Mouse (Mus musculus) liver, embryonic 11.5 days (tissue): ENCODE data around the gene Myh6. TPM values are rescaled to one million over a fixed set of nuclear protein-coding genes. Genes with fewer than 3 reads are reported as not detected.

Source experiments
- ATAC-seq: fragments of 200-750 bp; cut with Nextera tagmentation; replicated peaks from 2 replicates; pipeline ENCODE4 v1.8.0; 2017; ENCODE audit warnings: moderate number of reproducible peaks, mild to moderate bottlenecking, moderate TSS enrichment, moderate library complexity; ENCODE audit not compliant: low FRiP score
- DNase-seq: peaks from one replicate; pipeline ENCODE4 v3.0.0-alpha.2; 2017; ENCODE audit warnings: low spot score
- H3K27ac ChIP-seq: fragments of 300-500 bp; sonication (generic); 2 replicates; pipeline ENCODE4 v1.5.1; 2014; ENCODE audit warnings: mild to moderate bottlenecking, low read depth, low read length, control low read depth
- H3K27me3 ChIP-seq: fragments of 300-500 bp; sonication (generic); replicated peaks from 2 replicates; pipeline ENCODE4 v1.6.1; 2014; ENCODE audit warnings: low read length, mixed read lengths; ENCODE audit not compliant: control insufficient read depth, insufficient read depth
- H3K36me3 ChIP-seq: fragments of 300-500 bp; sonication (generic); 2 replicates; pipeline ENCODE4 v1.6.1; 2014; ENCODE audit warnings: mild to moderate bottlenecking, low read length, moderate library complexity, mixed read lengths; ENCODE audit not compliant: control insufficient read depth, insufficient read depth
- H3K4me1 ChIP-seq: fragments of 300-500 bp; sonication (generic); replicated peaks from 2 replicates; pipeline ENCODE4 v1.6.1; 2014; ENCODE audit warnings: low read length, mixed read lengths; ENCODE audit not compliant: control insufficient read depth, insufficient read depth
- H3K4me2 ChIP-seq: fragments of 300-500 bp; sonication (generic); 2 replicates; pipeline ENCODE4 v1.6.1; 2014; ENCODE audit warnings: mild to moderate bottlenecking, control low read depth, moderate library complexity
- H3K4me3 ChIP-seq: fragments of 300-500 bp; sonication (generic); 2 replicates; pipeline ENCODE4 v1.5.1; 2014; ENCODE audit warnings: low read depth, low read length, control low read depth
- H3K9ac ChIP-seq: fragments of 300-500 bp; sonication (generic); 2 replicates; pipeline ENCODE4 v1.6.1; 2014; ENCODE audit warnings: low read depth, low read length, control low read depth
- H3K9me3 ChIP-seq: fragments of 300-500 bp; sonication (generic); 2 replicates; pipeline ENCODE4 v1.6.1; 2016; ENCODE audit warnings: low read length, inconsistent platforms, mixed read lengths; ENCODE audit not compliant: control insufficient read depth
- WGBS: fragments of 180-500 bp; shearing (Covaris S2); extraction: QIAGEN DNeasy Blood & Tissue Kit; methylation state at CpG from one replicate; pipeline ENCODE4 v1.1.7; 2014; 5-methylcytosine and 5-hydroxymethylcytosine counted together
- microRNA counts: library from miRNA; unstranded; fragments of <30 nt; microRNA quantifications from one replicate; lab custom pipeline; 2015
- microRNA-seq: library from miRNA; unstranded; fragments of <30 nt; microRNA quantifications from one replicate; pipeline ENCODE4, GENCODE M21; 2017; ENCODE audit warnings: borderline number of aligned reads
- polyA plus RNA-seq: library from polyadenylated mRNA; unstranded; fragments of >200 nt; fragmentation: Nextera tagmentation; extraction: Ambion mirVana; gene quantifications from 2 replicates; pipeline ENCODE4 v1.2.1, GENCODE M21; 2014

The Myh6 gene
- polyA plus RNA-seq, 1 experiment from 2014 or later: 43.0 TPM

DNA sequence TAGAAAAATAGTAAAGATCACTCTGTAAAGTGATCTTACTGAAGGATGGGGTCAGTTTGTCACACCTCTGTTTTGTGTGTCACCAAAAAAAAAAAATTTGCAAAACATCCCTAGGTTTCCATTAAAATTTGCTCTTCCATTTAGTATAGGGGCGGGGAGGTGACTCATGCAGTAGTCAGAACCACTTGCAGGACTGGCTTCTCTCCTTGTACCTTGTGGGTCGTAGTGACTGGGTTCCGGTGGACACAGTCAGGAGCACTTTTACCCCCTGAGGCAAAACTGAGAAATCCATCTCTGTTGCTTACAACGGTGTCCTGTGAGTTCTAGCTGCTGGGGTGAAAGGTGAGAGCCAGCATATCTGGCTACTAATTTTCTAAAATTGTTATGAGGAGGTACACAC, 63.1 kb downstream of the Myh6 start:
- Histone ChIP-seq H3K9ac (no peak overlapping the region), H3K36me3 (peaks cover 9% of the 10 kb centered on the region; the same call in 1 of the 2 replicates), H3K27me3 (no peaks in the 10 kb centered on the region), H3K4me1 (no peaks in the 10 kb centered on the region), H3K4me2 (no peak overlapping the region), H3K27ac (no peak overlapping the region), H3K4me3 (no peak overlapping the region), H3K9me3 (no peaks in the 10 kb centered on the region)
- ATAC-seq (no peak), DNase-seq (no peak)
- 90% methylated on average over 4 of the region's 4 CpGs for WGBS

DNA sequence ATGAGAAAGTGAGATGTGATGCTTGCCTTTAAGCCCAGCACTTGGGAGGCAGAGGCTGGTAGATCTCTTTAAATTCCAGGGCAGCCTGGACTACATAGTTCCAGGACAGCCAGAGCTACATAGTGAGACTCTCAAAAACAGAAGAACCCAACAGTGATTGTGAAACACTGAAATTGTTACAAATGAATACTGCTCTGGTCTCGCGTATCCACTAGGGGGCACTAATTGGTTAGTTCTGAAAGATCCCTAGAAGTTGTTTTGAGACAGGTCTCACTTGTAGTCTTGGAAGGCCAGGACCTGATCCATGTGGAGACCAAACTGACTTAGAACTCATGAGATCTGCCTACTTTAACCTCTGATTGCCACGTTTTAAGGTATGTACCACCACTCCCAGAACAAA, 66.3 kb downstream of the Myh6 start:
- Histone ChIP-seq H3K36me3 (peaks cover 24% of the 10 kb centered on the region), H3K4me1 (peaks cover 7% of the 10 kb centered on the region), H3K27ac (no peak overlapping the region; the same call in 1 of the 2 replicates), H3K27me3 (no peaks in the 10 kb centered on the region), H3K9me3 (no peaks in the 10 kb centered on the region), H3K9ac (no peak overlapping the region), H3K4me3 (no peak overlapping the region), H3K4me2 (no peak overlapping the region)
- WGBS: 0% methylated on average over 3 of the region's 3 CpGs
- ATAC-seq (peak; percentile 60), DNase-seq (no peak)

DNA sequence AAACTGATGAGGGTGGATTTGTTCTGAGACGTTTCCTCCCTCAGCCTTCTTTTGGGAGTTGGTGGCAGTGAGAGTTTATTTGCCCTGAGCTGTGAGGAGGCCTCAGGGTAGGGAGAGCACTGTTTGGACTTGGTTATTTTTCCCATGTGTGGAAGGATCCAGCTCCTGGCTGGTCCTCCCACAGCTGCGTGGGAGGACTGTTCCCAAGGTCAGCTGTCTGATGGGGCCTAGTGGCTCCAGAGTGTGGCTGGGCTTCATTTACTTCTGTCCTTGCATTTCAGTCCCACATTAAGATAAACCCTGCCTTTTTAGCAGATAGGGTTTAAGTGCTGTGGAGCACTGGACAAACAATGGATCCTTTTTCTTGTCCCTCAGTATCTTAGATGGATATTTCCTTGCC, 69.3 kb downstream of the Myh6 start:
- ATAC-seq: no peak
- WGBS: 64% methylated on average over 2 of the region's 2 CpGs
- Histone ChIP-seq H3K4me1 (peaks cover 9% of the 10 kb centered on the region), H3K27me3 (no peaks in the 10 kb centered on the region), H3K4me3 (no peak overlapping the region), H3K9ac (no peak overlapping the region), H3K9me3 (no peaks in the 10 kb centered on the region), H3K27ac (no peak overlapping the region), H3K36me3 (peaks cover 24% of the 10 kb centered on the region), H3K4me2 (no peak overlapping the region)
- DNase-seq: no peak

DNA sequence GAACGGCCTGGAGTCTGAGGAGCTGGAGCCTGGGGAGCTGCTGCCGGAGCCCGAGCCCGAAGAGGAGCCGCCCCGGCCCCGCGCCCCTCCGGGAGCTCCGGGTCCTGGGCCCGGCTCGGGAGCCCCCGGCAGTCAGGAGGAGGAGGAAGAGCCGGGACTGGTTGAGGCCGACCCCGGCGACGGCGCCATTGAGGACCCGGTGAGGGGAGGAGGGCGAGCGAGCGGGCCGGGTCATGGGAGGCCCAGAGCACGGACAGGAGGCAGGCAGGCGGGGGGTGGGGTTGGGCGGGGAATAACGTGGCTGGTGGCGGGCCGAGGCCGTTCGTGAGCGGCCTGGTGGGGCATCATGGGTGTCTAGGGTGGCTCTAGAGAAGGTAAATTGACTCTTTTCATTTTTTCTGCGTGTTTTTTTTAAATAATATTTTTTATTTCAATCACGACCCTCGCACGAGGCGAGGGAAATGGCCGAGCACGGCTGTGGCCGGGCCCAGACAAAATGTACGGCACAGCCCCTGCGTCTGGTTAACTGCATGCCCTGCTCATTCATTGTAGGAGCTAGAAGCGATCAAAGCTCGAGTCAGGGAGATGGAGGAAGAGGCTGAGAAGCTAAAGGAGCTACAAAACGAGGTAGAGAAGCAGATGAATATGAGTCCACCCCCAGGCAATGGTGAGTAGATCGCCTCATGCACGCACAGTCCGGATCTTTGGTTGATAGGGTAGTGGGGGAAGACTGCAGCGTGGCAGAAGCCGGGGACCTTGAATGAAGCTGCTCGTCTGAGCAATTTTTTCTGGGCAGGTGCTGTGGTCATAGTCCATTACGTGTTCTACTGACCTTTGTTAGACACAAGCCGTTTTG, 72.2 kb downstream of the Myh6 start:
- Histone ChIP-seq H3K27ac (peak overlapping the region; percentile 94), H3K9ac (peak overlapping the region; percentile 99), H3K27me3 (no peaks in the 10 kb centered on the region), H3K4me1 (peaks cover 9% of the 10 kb centered on the region), H3K4me3 (peak overlapping the region; percentile 98), H3K4me2 (peak overlapping the region; percentile 70), H3K9me3 (no peaks in the 10 kb centered on the region), H3K36me3 (peaks cover 24% of the 10 kb centered on the region)
- DNase-seq (peak; percentile 80), ATAC-seq (peak; percentile 62)
- WGBS: under 1% methylated on average over 54 of the region's 54 CpGs

DNA sequence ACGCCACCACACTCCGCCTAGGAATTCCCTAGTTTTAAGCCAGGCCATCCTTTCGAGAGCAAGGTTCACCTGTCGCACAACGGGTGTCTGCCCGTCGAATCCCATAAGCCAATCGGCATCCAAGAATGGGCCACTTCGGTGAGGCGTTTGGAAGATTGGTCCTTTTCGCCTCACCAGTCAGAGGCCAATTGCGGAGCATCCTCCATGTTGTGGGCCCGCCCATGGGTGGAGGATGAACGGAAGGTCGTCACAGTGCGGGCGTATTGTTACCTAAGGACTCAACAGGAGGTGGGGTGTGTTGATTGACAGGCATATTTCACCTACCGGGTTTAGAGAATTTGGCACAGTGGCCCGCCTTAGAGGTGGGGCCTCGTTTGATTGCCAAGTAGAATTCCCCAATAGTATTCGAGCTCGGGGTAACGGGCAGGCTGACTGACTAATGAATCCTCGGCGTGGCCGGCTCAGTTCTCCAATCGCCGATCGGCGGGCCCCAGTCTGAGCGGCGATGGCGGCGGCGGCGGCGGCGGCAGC, 73.0 kb downstream of the Myh6 start:
- DNase-seq (peak; percentile 94), ATAC-seq (peak; percentile 99)
- Histone ChIP-seq H3K9ac (peak overlapping the region; percentile 99), H3K4me1 (peaks cover 9% of the 10 kb centered on the region), H3K36me3 (peaks cover 22% of the 10 kb centered on the region), H3K27me3 (no peaks in the 10 kb centered on the region), H3K9me3 (no peaks in the 10 kb centered on the region), H3K4me2 (peak overlapping the region; percentile 74), H3K4me3 (peak overlapping the region; percentile 98), H3K27ac (peak overlapping the region; percentile 94)
- WGBS: under 1% methylated on average over 38 of the region's 38 CpGs

DNA sequence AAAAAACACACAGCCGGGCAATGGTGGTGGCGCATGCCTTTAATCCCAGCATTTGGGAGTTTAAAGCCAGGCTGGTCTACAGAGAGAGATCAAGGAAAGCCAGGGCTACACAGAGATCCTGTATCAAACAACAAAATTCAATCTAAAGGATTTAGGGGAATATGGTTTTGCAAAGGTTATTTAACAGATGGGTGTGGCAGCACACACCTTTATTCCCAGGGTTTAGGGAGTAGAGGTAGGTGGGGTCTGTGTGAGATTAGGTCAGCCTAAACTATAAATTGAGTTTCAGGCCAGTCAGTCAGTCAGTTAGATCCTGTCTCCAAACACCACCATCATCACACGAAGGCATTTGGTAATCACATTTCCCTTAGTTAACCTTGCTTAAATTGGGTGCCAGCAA, 74.5 kb downstream of the Myh6 start, which contains the start of gene Pabpn1:
Pabpn1 (plus strand) TSS at position 301 of the 400 bp plus-strand sequence.
- peak within 1 kb of the TSS; percentile 98 for H3K4me3 ChIP-seq
- 91% methylated on average over 3 of the region's 3 CpGs for WGBS
- peaks cover 9% of the 10 kb centered on the region; the same call in 1 of the 2 replicates for H3K4me1 ChIP-seq
- no peak for DNase-seq
- H3K9me3 ChIP-seq: no peaks in the 10 kb centered on the region
- ATAC-seq: no peak
- H3K4me2 ChIP-seq: peak within 1 kb of the TSS; percentile 74
- peak within 1 kb of the TSS; percentile 73 for H3K27ac ChIP-seq
- H3K9ac ChIP-seq: peak within 1 kb of the TSS; percentile 60
- H3K27me3 ChIP-seq: no peaks in the 10 kb centered on the region
- H3K36me3 ChIP-seq: peaks cover 12% of the 10 kb centered on the region

MicroRNAs encoded within 50 kb of the gene (microRNA counts, 519-probe panel; counts per million panel counts)
- microRNA mmu-miR-208a (lab: Ali Mortazavi, UCI) (4,981 counts per million, percentile 41 among the panel's probes with 10 or more counts), microRNA mmu-miR-208b (lab: Ali Mortazavi, UCI) (not detected)

Small RNA genes lying within 50 kb of the gene (microRNA-seq; reads per million reads assigned to microRNA genes)
- 320 reads per million, percentile 61 among the genes with 10 or more reads in this experiment for gene Mir208a
- gene Mir208b: 389 reads per million, percentile 63 among the genes with 10 or more reads in this experiment

Other genes with a start within 250 kb of the Myh6 start
- gene Slc7a8, start 185.0 kb downstream of the Myh6 start, polyA plus RNA-seq: 6.8 and 7.1 TPM in 2 replicates
- gene Rnf212b, start 152.8 kb downstream of the Myh6 start, polyA plus RNA-seq: not detected in 2 replicates
- 5.2 and 5.5 TPM in 2 replicates for gene Homez, start 96.0 kb downstream of the Myh6 start, polyA plus RNA-seq
- gene Ppp1r3e, start 89.4 kb downstream of the Myh6 start, polyA plus RNA-seq: 1.1 and 2.1 TPM in 2 replicates
- gene Bcl2l2, start 83.5 kb downstream of the Myh6 start, polyA plus RNA-seq: 2.0 and 2.1 TPM in 2 replicates
- gene Gm20521, start 83.5 kb downstream of the Myh6 start, polyA plus RNA-seq: 0.27 TPM in 1 of 2 replicates, not detected in the other
- 117 and 132 TPM in 2 replicates for gene Pabpn1, start 74.4 kb downstream of the Myh6 start, polyA plus RNA-seq
- 10.5 and 14.0 TPM in 2 replicates for gene Slc22a17, start 53.8 kb downstream of the Myh6 start, polyA plus RNA-seq
- 5.5 and 6.7 TPM in 2 replicates for gene Efs, start 40.8 kb downstream of the Myh6 start, polyA plus RNA-seq
- not detected in 2 replicates for gene Il25, start 34.2 kb downstream of the Myh6 start, polyA plus RNA-seq
- 0.21 TPM in 1 of 2 replicates, not detected in the other for gene Cmtm5, start 30.7 kb downstream of the Myh6 start, polyA plus RNA-seq
- not detected in 2 replicates for gene Gm17428, start 10.0 kb upstream of the Myh6 start, polyA plus RNA-seq
- gene Myh7, start 27.7 kb upstream of the Myh6 start, polyA plus RNA-seq: 2.7 and 9.7 TPM in 2 replicates
- gene Ngdn, start 48.5 kb upstream of the Myh6 start, polyA plus RNA-seq: 87.0 and 95.6 TPM in 2 replicates
- gene Zfhx2, start 125.4 kb upstream of the Myh6 start, polyA plus RNA-seq: 2.1 and 2.8 TPM in 2 replicates
- gene Thtpa, start 127.9 kb upstream of the Myh6 start, polyA plus RNA-seq: 10.5 and 12.6 TPM in 2 replicates
- gene Ap1g2, start 139.7 kb upstream of the Myh6 start, polyA plus RNA-seq: 45.1 and 52.9 TPM in 2 replicates
- gene Jph4, start 150.0 kb upstream of the Myh6 start, polyA plus RNA-seq: 0.44 and 0.60 TPM in 2 replicates